Mouse (Mus musculus) kidney, adult 2 months (tissue): ENCODE measurements around the gene Nipal3.

Source experiments
- CTCF ChIP-seq: fragments of 200-500 bp; conservative IDR thresholded peaks from 2 replicates; pipeline ENCODE4 v1.5.1; 2011; ENCODE audit warnings: low read depth, mild to moderate bottlenecking, control low read depth, low read length, moderate library complexity, mixed read lengths; ENCODE audit not compliant: insufficient read depth, insufficient read length
- POLR2A ChIP-seq: fragments of 200-500 bp; IDR thresholded peaks from one replicate; pipeline ENCODE4 v1.6.1; 2011; ENCODE audit warnings: low read depth, low read length, control low read depth

DNA sequence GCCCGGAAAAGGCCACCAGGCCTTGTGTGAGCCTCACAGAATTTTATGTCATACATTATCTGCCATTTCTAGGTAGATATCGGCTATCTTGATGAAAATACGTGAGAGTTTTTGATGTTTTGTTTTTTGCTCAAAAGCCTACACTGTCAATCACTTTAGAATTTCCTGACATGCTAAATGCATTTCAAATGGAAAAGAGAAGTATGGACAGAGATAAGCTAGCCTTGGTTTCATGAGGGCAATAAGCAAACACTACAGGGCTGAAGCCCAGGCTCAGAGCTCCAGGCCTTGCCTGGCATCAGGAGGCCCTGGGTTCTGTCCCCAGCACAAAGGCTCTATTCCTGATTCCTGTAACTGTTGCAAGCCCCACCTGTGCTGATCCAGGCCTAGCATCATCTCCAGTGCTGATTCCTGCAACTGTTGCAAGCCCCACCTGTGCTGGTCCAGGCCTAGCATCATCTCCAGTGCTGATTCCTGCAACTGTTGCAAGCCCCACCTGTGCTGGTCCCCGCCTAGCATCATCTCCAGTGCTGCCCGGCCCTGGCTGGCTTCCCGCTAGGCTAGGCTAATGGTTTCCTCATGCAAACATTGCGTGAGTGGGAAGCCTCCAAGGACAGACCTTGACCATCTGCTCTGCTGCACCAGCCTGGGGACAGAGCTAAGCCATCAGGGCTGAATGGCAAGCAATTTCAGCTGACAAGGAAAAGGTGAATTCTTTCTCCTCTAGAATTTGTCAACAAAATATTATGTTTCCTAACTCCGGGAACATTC lies 64.7 kb downstream of the Nipal3 start:
- no peak for TF ChIP-seq POLR2A
- TF ChIP-seq CTCF, result no peak
